8 mouse cellular contexts compared by ENCODE assay signal in the genomic region with DNA sequence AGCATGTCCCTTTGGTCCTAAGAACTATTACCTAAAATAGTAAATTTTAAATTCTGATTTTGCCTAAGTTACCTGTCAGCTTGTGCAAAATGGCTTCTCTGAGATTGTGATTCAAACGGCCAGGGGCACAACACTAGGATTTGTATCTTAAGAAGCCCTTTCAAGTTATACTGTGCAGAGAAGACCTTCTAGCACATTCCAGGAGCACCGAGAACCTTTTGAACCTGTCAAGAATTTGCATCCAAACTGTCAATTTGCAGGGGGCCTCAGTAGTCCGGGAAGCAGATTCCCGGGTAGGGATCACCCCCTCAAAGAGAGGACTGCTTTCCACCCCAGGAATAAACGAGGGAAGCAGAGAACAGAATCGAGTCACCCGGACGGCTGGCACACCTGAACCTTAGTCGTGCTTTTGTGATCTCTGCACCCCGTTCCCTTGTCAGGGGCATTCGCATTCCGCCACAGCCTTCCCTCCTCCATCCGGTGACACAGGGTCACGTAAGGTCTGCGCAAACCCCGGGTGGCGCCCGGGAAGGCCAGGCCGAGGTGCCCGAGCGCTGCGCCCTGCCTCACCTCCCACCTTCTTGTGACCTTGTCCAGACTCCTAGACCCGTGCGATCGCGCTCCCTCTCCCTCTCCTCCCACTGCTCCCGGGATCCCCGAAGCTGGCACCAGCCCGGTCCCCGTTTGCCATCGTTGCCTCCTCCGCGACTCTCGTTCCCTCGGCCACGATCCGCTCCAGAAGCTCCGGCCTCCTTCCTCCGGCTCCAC. TPM values are rescaled to one million over a fixed set of nuclear protein-coding genes. Genes with fewer than 3 reads are reported as not detected.
DNase-seq lines count a peak whose midpoint lies in the region; ATAC-seq and TF ChIP-seq lines count a peak whose summit lies in the region.

No protein-coding gene starts in this region.

- H3K9ac ChIP-seq in liver, embryonic 11.5 days (ENCODE audit: low read depth, low read length): peak overlapping the region; percentile 92

- peak; percentile 43 for ATAC-seq in liver, embryonic 11.5 days (replicated peaks; ENCODE audit: low FRiP score)

- no peaks in the 10 kb centered on the region for H3K27me3 ChIP-seq in cerebellum, adult 2 months (ENCODE audit: control insufficient read depth, insufficient read depth, low read length)
- H3K27me3 ChIP-seq in hindbrain, embryonic 10.5 days (ENCODE audit: insufficient read depth, poor library complexity, severe bottlenecking): no peaks in the 10 kb centered on the region
- H3K27me3 ChIP-seq in liver, embryonic 11.5 days (replicated peaks; ENCODE audit: control insufficient read depth, insufficient read depth, low read length): no peaks in the 10 kb centered on the region

- H3K27ac ChIP-seq in cerebellum, adult 2 months (ENCODE audit: insufficient read depth, low read length): peak overlapping the region; percentile 72
- H3K27ac ChIP-seq in hindbrain, embryonic 10.5 days: peak overlapping the region; percentile 98
- peak overlapping the region; percentile 91 for H3K27ac ChIP-seq in liver, embryonic 11.5 days (ENCODE audit: low read depth, low read length)

- H3K4me3 ChIP-seq in cerebellum, adult 2 months (replicated peaks; ENCODE audit: insufficient read depth, low read depth, low read length): peak overlapping the region; percentile 97
- peak overlapping the region; percentile 93 for H3K4me3 ChIP-seq in hindbrain, embryonic 10.5 days
- peak overlapping the region; percentile 92 for H3K4me3 ChIP-seq in liver, embryonic 11.5 days (ENCODE audit: low read depth, low read length)

- H3K4me1 ChIP-seq in cerebellum, adult 2 months (ENCODE audit: control insufficient read depth, insufficient read depth, low read length): no peaks in the 10 kb centered on the region
- peaks cover 24% of the 10 kb centered on the region for H3K4me1 ChIP-seq in hindbrain, embryonic 10.5 days (replicated peaks)
- peaks cover 14% of the 10 kb centered on the region for H3K4me1 ChIP-seq in liver, embryonic 11.5 days (replicated peaks; ENCODE audit: control insufficient read depth, insufficient read depth, low read length)

- TF ChIP-seq POLR2A in cerebellum, adult 2 months (IDR thresholded peaks at IDR 0.05; ENCODE audit: borderline replicate concordance, insufficient read depth, low read length): no peak

- peaks cover 29% of the 10 kb centered on the region for H3K36me3 ChIP-seq in hindbrain, embryonic 10.5 days
- H3K36me3 ChIP-seq in liver, embryonic 11.5 days (ENCODE audit: control insufficient read depth, insufficient read depth, low read length): no peaks in the 10 kb centered on the region

- under 1% methylated on average over 39 of the region's 39 CpGs for WGBS in cerebellum, adult 2 months
- WGBS in hindbrain, embryonic 10.5 days: 2% methylated on average over 39 of the region's 39 CpGs
- 2% methylated on average over 38 of the region's 39 CpGs for WGBS in liver, embryonic 11.5 days

- H3K4me2 ChIP-seq in liver, embryonic 11.5 days: peak overlapping the region; percentile 89

- DNase-seq in cerebellum, adult 2 months: no peak
- no peak for DNase-seq in cerebellum, postnatal 25 days
- peak; percentile 58 for DNase-seq in urinary bladder, postnatal 25 days (ENCODE audit: low spot score)
- DNase-seq in urinary bladder, postnatal 10 days (ENCODE audit: low spot score): no peak
- DNase-seq in hindbrain, embryonic 10.5 days (ENCODE audit: low spot score): no peak
- DNase-seq in liver, embryonic 11.5 days (ENCODE audit: low spot score): no peak
- peak; percentile 72 for DNase-seq in naive thymus-derived CD4-positive, alpha-beta T cell, adult 2 months (ENCODE audit: low read depth)
- no peak for DNase-seq in Muller cell, postnatal 12 days (ENCODE audit: inconsistent ontology term)

- TF ChIP-seq CTCF in cerebellum, adult 2 months (IDR thresholded peaks at IDR 0.05; ENCODE audit: borderline replicate concordance, insufficient read depth, low read depth, low read length): no peak

- H3K9me3 ChIP-seq in hindbrain, embryonic 10.5 days: no peaks in the 10 kb centered on the region
- no peaks in the 10 kb centered on the region for H3K9me3 ChIP-seq in liver, embryonic 11.5 days (ENCODE audit: control insufficient read depth, low read length)

RNA-seq across cellular contexts. Expression of a gene that starts 1.3 kb away (rescaled TPM):
- 125 and 128 TPM in 2 replicates for polyA plus RNA-seq in cerebellum, adult 2 months (2012; rRNA removed)
- 201 and 236 TPM in 2 replicates for polyA plus RNA-seq in hindbrain, embryonic 10.5 days (2016; fragmentation: Nextera tagmentation; extraction: Ambion mirVana)
- 205 and 214 TPM in 2 replicates for polyA plus RNA-seq in liver, embryonic 11.5 days (2014; fragmentation: Nextera tagmentation; extraction: Ambion mirVana)

RNA-seq across cellular contexts. Expression of a gene that starts 17.6 kb away (rescaled TPM):
- 15.1 and 18.5 TPM in 2 replicates for polyA plus RNA-seq in cerebellum, adult 2 months (2012; rRNA removed)
- 2.6 and 2.7 TPM in 2 replicates for polyA plus RNA-seq in hindbrain, embryonic 10.5 days (2016; fragmentation: Nextera tagmentation; extraction: Ambion mirVana)
- 0.49 TPM in 1 of 2 replicates, not detected in the other for polyA plus RNA-seq in liver, embryonic 11.5 days (2014; fragmentation: Nextera tagmentation; extraction: Ambion mirVana)

RNA-seq across cellular contexts. Expression of a gene that starts 41.3 kb away (rescaled TPM):
- 0.05 and 0.16 TPM in 2 replicates for polyA plus RNA-seq in cerebellum, adult 2 months (2012; rRNA removed)
- polyA plus RNA-seq in hindbrain, embryonic 10.5 days (2016; fragmentation: Nextera tagmentation; extraction: Ambion mirVana): 0.51 and 0.89 TPM in 2 replicates
- 0.19 and 0.21 TPM in 2 replicates for polyA plus RNA-seq in liver, embryonic 11.5 days (2014; fragmentation: Nextera tagmentation; extraction: Ambion mirVana)

RNA-seq across cellular contexts. Expression of a gene that starts 59.3 kb away (rescaled TPM):
- not detected in 2 replicates for polyA plus RNA-seq in cerebellum, adult 2 months (2012; rRNA removed)
- not detected in 2 replicates for polyA plus RNA-seq in hindbrain, embryonic 10.5 days (2016; fragmentation: Nextera tagmentation; extraction: Ambion mirVana)
- polyA plus RNA-seq in liver, embryonic 11.5 days (2014; fragmentation: Nextera tagmentation; extraction: Ambion mirVana): not detected in 2 replicates

Comparison
In these comparisons a context has a peak if more than half of its experiments do, and no peak if none do; other contexts are left out.
1. DNase-seq: peak in urinary bladder, postnatal 25 days (single experiment) and naive thymus-derived CD4-positive, alpha-beta T cell, adult 2 months (single experiment); none in cerebellum, adult 2 months (0 of 2), cerebellum, postnatal 25 days (0 of 2), urinary bladder, postnatal 10 days (single experiment), hindbrain, embryonic 10.5 days (single experiment), liver, embryonic 11.5 days (single experiment) and Muller cell, postnatal 12 days (single experiment).
2. Peak in every context shown above with its lines, with median percentiles within 50 percentile points of each other: H3K27ac ChIP-seq and H3K4me3 ChIP-seq.